Mouse (Mus musculus): ENCODE measurements around the gene Arhgap25.

The Arhgap25 gene

GRCm38 (mm10) chr6:87447217-87447616 lies 85.8 kb downstream of the Arhgap25 start:
- no peak for DNase-seq (ENCODE audit: low read depth, low spot score)

GRCm38 (mm10) chr6:87445222-87445621 lies 87.8 kb downstream of the Arhgap25 start:
- no peak for DNase-seq (ENCODE audit: low read depth, low spot score)

GRCm38 (mm10) chr6:87443253-87443652 lies 89.8 kb downstream of the Arhgap25 start:
- no peak for DNase-seq (ENCODE audit: low read depth, low spot score)

GRCm38 (mm10) chr6:87436745-87437144 lies 96.3 kb downstream of the Arhgap25 start:
- DNase-seq (ENCODE audit: low read depth, low spot score) = no peak

DNA sequence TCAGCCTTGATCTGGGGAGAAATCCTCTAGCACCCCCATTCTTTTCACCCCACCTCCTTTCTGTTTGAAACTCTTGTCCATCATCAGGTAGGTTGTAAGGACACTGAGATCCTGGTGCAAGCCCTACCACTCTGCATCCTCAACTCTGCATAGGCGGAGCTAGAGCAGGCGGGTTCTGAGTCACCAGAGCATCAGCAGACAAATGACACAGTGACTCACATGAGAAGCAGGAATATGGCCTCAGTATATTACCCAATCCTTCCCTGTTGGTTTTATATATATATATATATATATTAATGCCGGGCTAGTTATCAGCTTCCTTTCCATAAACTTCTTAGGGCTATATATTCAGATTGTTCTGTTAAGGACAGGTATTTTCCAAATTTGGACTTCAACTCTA lies 97.3 kb downstream of the Arhgap25 start:
- DNase-seq (ENCODE audit: low read depth, low spot score) = no peak

DNA sequence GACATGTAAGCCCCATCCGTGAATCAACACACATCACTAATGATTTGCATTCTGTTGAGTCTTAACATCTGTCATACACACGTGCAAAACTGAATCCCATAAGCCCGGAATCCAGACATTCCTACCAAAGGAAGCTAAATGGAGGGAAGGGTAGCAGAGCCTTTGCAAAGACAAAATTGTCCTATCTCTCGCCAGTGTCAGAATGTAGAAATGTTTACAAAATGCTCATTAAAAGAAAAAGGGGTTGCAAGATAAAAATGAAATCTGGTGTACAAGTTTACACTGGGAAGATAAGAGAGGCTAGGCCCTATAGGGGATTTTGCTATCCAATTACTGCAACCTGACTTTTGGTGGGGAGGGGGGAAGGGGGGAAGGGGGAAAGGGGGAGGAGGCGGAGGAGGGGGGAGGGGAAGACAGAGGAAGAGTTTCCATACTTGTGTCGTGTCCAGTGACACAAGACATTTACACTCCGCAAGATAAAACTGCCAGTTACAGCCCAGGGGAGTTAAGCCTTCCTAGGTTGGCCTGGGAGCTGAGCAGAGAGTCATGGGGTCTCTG lies 104.5 kb downstream of the Arhgap25 start, which contains the start of gene Bmp10:
TSS of gene Bmp10 (plus strand) at position 508 of the 558 bp plus-strand sequence.
- no peak for DNase-seq (ENCODE audit: low read depth, low spot score)

- DNase-seq (ENCODE audit: low read depth, low spot score) = no peak
Observed at GRCm38 (mm10) chr6:87427616-87428015, 105.4 kb downstream of the Arhgap25 start.

- DNase-seq (ENCODE audit: low read depth, low spot score) = no peak
Observed at GRCm38 (mm10) chr6:87426954-87427353, 106.1 kb downstream of the Arhgap25 start.

- no peak for DNase-seq (ENCODE audit: low read depth, low spot score)
Observed at GRCm38 (mm10) chr6:87424037-87424816, 108.8 kb downstream of the Arhgap25 start.

GRCm38 (mm10) chr6:87422304-87422703 lies 110.8 kb downstream of the Arhgap25 start:
- DNase-seq (ENCODE audit: low read depth, low spot score) = no peak

GRCm38 (mm10) chr6:87412011-87412410 lies 121.0 kb downstream of the Arhgap25 start:
- DNase-seq (ENCODE audit: low read depth, low spot score) = no peak

All from retina, postnatal 7 days (tissue).